15 mouse cellular contexts compared by ENCODE assay signal in genomic region chr7:67087759-67088158, GRCm38 (mm10).
DNase-seq lines count a peak whose midpoint lies in the region; ATAC-seq lines count a peak whose summit lies in the region.
"Had no signal": no experiment of that assay in that cellular context is flagged by ENCODE, and none has a peak within 500 bp of the region (broad histone marks: within the 10 kb centered on the region; RNA-seq: fewer than 3 reads in every experiment).

No protein-coding gene starts in this region.

- no peaks in the 10 kb centered on the region for H3K36me3 ChIP-seq in forebrain, embryonic 15.5 days
- no peaks in the 10 kb centered on the region for H3K36me3 ChIP-seq in limb, embryonic 15.5 days
- H3K36me3 ChIP-seq: G1E; heart, embryonic 10.5 days; neural tube, embryonic 13.5 days had no signal

- H3K9ac ChIP-seq in forebrain, embryonic 15.5 days (replicated peaks) = no peak overlapping the region
- no peak overlapping the region for H3K9ac ChIP-seq in limb, embryonic 15.5 days
- H3K9ac ChIP-seq: embryonic facial prominence, embryonic 13.5 days; neural tube, embryonic 13.5 days had no signal

- ATAC-seq in forebrain, embryonic 15.5 days (replicated peaks) = peak; percentile 85
- ATAC-seq in limb, embryonic 15.5 days (ENCODE audit: insufficient number of reproducible peaks, low FRiP score, low TSS enrichment, low read depth) = peak; percentile 77

- H3K9me3 ChIP-seq in forebrain, embryonic 15.5 days = no peaks in the 10 kb centered on the region
- no peaks in the 10 kb centered on the region for H3K9me3 ChIP-seq in limb, embryonic 15.5 days
- H3K9me3 ChIP-seq: embryonic facial prominence, embryonic 13.5 days; heart, embryonic 10.5 days; neural tube, embryonic 13.5 days had no signal

- DNase-seq in lung, postnatal 10 days = peak; percentile 14
- no peak for DNase-seq in lung, postnatal 36 days
- peak; percentile 95 for DNase-seq in cerebellum, adult 9-11 months
- DNase-seq in heart, postnatal 25 days (ENCODE audit: low spot score) = no peak
- no peak for DNase-seq in ovary, adult 18-20 months (ENCODE audit: low spot score)
- DNase-seq: adrenal gland, adult 2 months; kidney, adult 11 months; thymus, postnatal 4 days had no signal

- H3K4me2 ChIP-seq in forebrain, embryonic 15.5 days (replicated peaks) = no peak overlapping the region
- no peak overlapping the region for H3K4me2 ChIP-seq in limb, embryonic 15.5 days
- H3K4me2 ChIP-seq: embryonic facial prominence, embryonic 13.5 days; neural tube, embryonic 13.5 days had no signal

- 55% methylated on average over 6 of the region's 6 CpGs for WGBS in forebrain, embryonic 15.5 days
- 35% methylated on average over 6 of the region's 6 CpGs for WGBS in limb, embryonic 15.5 days

- H3K4me3 ChIP-seq in forebrain, embryonic 15.5 days = no peak overlapping the region
- no peak overlapping the region for H3K4me3 ChIP-seq in limb, embryonic 15.5 days
- H3K4me3 ChIP-seq: embryonic facial prominence, embryonic 13.5 days; heart, embryonic 10.5 days; megakaryocyte, embryonic 14.5 days; neural tube, embryonic 13.5 days had no signal

- intact Hi-C loops in heart, postnatal 25 days (cut with DNase I) = no loop called here

- H3K4me1 ChIP-seq in forebrain, embryonic 15.5 days = peaks cover 5% of the 10 kb centered on the region; the same call in 1 of the 2 replicates
- H3K4me1 ChIP-seq in limb, embryonic 15.5 days = peaks cover 8% of the 10 kb centered on the region; the same call in 1 of the 2 replicates
- H3K4me1 ChIP-seq: heart, embryonic 10.5 days; megakaryocyte, embryonic 14.5 days; neural tube, embryonic 13.5 days had no signal

- no peaks in the 10 kb centered on the region for H3K27me3 ChIP-seq in forebrain, embryonic 15.5 days
- no peaks in the 10 kb centered on the region for H3K27me3 ChIP-seq in limb, embryonic 15.5 days
- H3K27me3 ChIP-seq: embryonic facial prominence, embryonic 13.5 days; megakaryocyte, embryonic 14.5 days; neural tube, embryonic 13.5 days had no signal

- peak overlapping the region; percentile 36; the same call in 1 of the 2 replicates for H3K27ac ChIP-seq in forebrain, embryonic 15.5 days (replicated peaks)
- H3K27ac ChIP-seq in limb, embryonic 15.5 days = peak overlapping the region; percentile 75
- H3K27ac ChIP-seq: embryonic facial prominence, embryonic 13.5 days; heart, embryonic 10.5 days; neural tube, embryonic 13.5 days had no signal

Comparison
In these comparisons a context has a peak if more than half of its experiments do, and no peak if none do; other contexts are left out.
1. DNase-seq: peak in lung, postnatal 10 days (single experiment) and cerebellum, adult 9-11 months (single experiment); none in lung, postnatal 36 days (single experiment), heart, postnatal 25 days (single experiment) and ovary, adult 18-20 months (single experiment).